Mouse (Mus musculus): ENCODE data around the gene Pak3. TPM values are rescaled to one million over a fixed set of nuclear protein-coding genes. Genes with fewer than 3 reads are reported as not detected.
A peak's percentile ranks its signal among the peaks of the same experiment; 100 is the strongest.

Pak3 gene
- total RNA-seq, 2 experiments from 2014 or later = 0.46 to 0.70 TPM

DNA sequence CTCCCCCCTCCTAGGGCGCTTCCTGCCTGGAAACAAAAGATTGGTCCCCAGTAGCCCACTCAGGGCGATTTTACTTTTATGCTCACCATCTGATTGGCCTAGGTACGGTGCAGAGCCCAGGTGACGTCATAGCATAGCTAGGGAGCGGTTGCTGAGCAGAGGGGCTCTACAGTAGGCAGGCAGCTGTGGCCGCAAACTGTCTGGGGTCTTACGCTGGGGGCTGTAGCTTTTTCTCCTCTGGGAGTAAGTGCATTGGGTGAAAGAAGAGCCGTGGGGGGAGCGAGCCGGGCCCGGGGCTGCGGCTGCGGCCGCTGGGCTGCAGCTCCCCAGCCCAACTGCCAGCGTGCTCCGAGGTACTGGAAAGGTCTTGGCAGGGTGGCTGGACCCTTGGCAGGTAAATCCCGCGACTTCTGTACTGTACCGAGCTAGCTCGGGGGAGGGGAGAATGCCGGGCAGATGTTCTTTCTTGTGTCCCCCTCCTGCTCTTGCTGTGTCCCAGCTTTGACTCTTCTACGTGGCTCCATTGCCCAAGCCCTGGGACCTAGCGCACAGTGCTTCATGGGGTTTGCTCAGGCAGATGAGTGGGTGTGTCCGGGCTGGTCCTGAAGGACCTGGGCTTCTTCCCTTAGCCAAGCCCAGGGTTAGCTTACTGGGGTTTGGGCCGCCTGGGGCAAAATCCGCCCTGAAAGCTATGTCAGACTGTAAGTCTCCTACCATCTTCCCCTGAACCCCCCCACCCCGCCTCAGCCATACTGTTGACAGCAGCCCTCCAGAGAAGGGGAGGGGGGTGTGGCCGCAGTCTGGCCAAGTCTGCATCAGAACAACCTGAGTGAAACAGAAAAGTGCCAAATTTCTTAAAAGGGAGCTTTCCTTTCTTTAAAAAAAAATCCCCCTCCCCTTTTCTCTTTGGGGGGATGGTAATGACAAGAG is 146.1 kb downstream of the Pak3 start:
- no peak for DNase-seq

DNA sequence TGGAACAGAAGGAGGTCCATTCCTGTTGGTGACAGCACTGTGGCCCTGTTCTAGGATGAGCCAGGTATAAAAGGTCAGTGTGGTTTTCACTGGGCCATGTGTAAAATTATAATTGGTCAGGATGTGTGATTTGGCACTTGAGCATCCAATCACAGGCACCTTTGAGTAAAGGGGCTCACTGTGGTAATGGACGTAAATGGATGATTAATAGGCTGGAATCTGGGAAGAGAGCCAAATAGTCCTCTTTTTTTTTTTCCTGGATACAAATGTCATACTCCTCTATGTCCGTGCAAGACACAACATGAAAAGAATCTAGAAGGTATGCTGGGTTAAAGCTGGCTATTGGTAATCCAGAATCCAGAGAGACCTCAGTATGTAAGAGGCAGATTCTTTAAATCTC is 147.4 kb downstream of the Pak3 start:
- DNase-seq = no peak

DNA sequence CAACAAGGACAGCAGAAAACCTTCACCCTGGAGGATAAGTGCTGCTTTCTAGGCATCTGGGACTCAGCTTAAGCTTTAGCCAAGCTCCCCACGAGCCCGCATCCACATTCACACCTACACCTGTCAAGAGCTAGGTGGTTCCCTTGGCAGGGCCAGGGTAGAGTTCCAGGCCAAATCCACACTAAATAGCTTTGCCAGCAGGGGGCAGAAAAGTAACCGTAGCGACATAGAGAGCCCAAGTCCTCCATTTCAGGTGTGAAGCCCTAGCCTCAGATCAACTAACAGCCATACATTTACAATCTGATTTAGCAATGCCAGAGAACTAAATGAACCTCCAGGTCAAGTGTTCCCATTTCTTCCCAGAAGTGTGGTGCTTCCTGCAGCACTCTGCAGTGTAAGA is 148.6 kb downstream of the Pak3 start:
- no peak for DNase-seq

DNA sequence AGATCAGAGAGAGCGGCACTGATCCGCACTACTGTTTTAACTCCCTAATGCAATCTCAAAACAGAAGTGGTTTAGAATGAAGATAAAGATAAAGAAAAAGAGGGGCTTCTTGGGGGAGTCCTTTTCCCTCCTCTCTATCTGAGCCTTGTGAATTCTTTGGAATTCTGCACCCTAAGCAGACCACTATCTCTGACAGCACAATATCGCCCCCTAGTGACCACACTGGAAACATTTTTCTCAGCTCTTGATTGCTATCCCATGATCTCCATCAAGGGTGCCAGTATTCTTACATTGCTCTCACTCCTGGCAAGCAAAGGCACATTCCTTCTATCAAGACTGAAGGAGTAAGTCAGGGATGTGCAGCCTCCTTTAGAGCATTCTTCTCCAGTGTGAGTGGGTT is 149.9 kb downstream of the Pak3 start:
- no peak for DNase-seq

DNA sequence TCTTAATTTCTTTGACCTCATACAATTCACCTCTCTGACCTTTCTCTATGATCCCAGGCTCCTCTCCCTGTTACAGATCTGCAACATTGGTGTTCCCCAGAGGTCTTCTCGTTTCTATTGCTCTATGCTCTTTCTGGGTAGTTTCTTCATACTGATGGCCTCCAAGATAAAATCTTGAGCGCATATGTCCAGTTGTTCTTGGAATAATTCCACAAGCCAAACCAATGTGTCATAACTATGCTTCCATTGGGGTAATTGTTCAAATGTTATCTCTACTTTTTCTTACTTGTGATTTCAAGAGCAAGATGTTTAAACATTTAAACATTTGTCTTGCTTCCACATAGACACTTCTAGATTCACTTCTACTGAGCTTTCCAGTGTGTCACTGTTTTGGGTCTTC is 160.2 kb downstream of the Pak3 start:
- no peak for DNase-seq

DNA sequence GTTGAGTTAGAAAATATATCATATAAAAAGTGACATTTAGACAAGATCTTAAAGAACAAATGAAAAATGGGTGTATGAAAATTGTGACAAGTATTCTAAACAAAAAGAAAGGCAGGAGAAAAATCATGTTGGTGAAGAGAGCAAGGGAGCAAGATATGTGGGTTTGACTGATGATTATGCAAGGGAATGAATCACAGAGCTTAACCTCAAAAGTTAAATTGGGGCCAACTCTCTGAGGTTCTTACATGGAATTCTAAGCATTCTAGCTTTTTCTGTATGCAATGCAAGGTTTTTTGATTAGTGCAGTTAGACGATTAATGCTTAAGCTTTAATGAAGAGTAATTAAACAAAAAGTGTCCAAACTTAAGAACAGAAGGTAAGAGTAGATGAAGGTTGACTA is 203.9 kb downstream of the Pak3 start:
- no peak for DNase-seq

DNA sequence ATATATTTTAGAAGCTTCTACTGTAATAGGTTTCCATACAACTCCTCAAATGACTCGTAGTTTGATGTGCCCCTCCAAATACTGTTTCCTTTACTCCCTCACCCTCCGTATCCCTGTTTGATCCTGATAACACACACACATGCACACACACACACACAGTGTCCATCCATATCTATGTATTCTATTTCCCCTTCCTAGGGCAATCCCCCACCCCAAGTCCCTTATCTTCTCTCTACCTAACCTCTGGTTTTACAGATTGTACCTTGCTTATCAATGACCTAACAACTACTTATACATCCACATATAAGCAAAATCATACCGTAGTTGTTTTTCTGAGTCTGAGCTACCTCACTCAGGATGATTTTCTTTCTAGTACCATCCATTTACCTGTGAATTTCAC is 207.0 kb downstream of the Pak3 start:
- no peak for DNase-seq

DNA sequence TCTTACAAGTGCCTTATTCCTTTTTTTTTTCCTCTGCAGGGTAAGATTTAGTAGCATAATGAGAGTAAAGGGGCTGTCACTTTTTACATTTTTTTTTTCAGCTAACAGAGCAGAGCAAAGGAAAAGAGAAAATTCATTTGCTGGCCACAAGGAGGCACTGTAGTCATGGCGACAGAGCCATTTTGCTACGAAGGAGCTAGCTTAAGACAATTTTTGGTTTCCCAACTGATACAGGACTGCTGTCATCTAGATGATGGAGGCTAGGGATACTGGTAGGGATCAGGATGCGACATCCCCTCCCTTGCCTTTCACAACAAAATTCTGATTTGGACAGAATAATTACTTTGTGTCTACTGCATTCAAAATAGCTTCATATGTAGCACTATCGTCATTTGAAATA is 217.6 kb downstream of the Pak3 start:
- DNase-seq = no peak

DNA sequence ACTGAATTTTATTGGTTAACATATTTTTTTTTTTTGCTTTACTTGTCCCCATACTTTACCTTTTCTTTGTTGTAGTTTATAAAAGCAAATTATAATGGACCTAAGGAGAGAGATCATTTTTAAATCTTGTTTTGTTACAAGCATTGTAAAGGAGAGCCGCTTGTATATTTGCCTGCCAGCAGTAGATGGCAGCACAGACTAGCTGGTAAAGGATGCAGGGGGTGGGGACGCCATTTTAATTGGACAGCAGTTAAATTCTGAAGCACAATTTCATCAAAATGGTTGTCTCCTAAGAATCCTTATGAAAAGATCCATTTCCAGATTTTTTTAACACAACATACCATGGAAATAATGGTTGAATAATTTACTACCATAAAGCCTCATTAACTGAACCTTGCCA is 220.8 kb downstream of the Pak3 start:
- no peak for DNase-seq

DNA sequence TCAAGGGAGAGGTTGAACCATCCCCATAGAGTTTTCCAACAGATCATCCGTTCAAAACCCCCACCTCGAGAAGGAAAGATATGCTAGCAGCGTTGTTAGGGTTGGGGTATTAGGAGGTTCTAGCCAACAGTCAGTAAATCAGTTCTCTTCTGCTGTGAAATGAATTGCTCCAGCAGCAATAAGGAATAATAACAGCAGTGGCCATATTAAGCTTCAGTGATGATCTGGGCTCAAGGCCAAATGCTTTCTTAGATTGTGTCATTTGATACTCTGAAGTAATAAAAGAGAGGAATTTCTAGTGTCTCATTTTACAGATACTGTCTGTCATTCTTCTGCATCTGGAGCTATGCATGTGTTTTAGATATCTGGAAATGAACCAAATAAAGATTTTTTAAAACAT is 244.2 kb downstream of the Pak3 start:
- DNase-seq = no peak

DNA sequence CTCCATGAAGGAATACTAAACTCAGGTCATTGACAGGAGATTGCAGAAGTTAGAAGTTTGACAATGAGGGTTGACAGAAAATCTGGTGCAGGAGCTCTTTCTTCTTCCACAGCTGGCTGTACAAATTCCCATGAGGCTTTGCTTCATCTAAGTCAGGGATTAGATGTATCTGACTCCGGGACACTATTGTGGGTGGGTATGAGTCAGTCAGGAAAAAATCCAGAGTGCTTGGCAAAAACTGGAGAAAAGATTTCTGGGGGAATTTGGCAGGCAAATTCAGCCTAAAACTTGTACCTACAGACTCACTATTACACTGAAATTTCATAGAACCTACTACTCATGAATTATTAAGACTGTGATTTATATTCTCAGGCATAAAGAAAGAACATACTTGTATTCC is 297.6 kb downstream of the Pak3 start:
- DNase-seq = no peak

DNA sequence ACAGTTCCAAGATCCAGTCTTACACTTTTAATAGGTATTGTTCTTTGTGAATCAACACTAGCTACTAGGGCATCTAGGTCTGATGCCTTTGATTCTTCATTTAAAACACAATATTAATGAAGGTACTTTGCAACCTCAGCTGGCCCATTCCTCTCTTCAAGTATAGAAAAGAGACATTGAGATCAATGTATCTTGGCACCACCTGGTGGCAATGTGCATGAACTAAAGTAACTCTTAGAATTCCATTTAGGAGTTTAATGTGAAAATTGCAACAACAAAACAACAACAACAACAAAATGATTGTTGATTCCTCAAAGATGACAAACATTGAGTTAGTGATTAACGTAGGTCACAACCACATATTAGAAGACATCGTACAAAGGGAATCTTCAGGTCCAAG is 300.6 kb downstream of the Pak3 start:
- DNase-seq = no peak

DNA sequence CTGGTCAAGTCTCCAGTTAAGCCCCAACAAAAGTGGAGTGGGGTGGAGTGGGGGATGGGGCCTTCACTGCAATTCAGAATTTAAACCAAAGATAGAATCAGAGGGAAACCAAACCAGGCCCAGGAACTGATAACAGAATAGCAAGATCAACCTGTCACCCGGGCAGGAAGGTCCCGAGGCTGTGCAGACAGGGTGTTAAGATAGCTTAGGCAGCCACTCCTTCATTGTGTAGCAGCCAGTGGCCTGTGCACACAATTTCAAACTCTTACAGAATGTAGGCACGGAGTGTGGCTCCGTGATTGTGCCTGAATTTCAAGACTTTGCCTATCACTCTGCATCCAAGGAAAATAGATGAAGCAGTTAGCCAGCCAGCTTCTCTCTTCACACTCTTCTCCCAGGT is 308.1 kb downstream of the Pak3 start:
- no peak for DNase-seq

DNA sequence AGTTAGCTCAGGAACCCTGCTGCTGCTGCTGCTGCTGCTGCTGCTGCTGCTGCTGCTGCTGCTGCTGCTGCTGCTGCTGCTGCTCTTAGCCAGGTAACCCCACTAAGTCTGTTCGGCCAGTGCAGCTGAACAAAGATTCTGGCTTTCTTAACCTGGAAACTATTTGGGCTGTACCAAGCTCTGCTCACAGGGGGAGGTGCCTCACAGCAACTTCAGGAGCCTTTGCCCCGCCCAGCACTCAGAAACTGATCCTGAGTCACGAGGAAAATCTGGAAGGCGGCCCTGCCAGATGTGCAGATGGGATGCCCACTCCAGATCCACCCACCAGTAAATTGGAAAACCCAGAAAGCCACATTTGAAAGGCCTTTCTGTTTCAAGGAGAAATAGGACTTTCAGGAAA is 308.8 kb downstream of the Pak3 start, which contains the start of gene Capn6:
TSS of gene Capn6 (minus strand) at position 203 of the 400 bp plus-strand sequence.
- DNase-seq = peak; percentile 34

DNA sequence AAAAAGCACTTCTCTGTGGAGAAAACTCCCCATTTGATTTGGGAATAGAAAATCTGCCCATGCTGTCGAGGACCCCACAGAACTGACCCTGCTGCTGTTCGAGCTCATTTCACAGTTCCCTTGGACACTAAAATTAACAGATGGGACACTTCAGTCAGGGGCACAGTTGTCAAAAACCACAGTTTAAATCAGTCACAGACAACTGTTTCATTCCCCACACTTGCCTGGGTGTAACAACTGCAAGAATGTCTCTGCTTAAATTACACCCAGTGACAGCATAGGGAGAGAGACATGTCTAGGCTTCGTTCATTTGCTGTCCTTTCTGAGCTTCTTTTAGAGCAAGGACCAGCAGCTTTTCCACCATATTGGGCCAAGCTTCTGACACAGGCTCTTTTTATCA is 328.2 kb downstream of the Pak3 start:
- DNase-seq = no peak

Small RNA genes lying within 50 kb of the gene (microRNA-seq; reads per million reads assigned to microRNA genes)
- 0 to 0.26 reads per million in 2 experiments for gene Gm47298 (ENCODE audit: borderline replicate concordance in 2 of 2)

Other genes with a start within 250 kb of the Pak3 start
- gene Chrdl1, start 124.3 kb upstream of the Pak3 start, total RNA-seq (2021) = 1 to 10 TPM; 2.7 to 4.4 TPM

Measured in gastrocnemius, postnatal 25 days (tissue).